Mouse (Mus musculus) adrenal gland (tissue): Measurements from ENCODE around the gene Rnf208.
"Not testable (repeated sequence)": the region's sequence is repeated elsewhere in the genome, so short reads cannot be mapped to it uniquely, and the experiment has no call there.

Source experiments
- intact Hi-C: fragments of 180-260 bp; cut with DNase I; formaldehyde crosslinking; loops from one replicate; pipeline ENCODE4 v1.15.1; 2025

Rnf208 gene

DNA sequence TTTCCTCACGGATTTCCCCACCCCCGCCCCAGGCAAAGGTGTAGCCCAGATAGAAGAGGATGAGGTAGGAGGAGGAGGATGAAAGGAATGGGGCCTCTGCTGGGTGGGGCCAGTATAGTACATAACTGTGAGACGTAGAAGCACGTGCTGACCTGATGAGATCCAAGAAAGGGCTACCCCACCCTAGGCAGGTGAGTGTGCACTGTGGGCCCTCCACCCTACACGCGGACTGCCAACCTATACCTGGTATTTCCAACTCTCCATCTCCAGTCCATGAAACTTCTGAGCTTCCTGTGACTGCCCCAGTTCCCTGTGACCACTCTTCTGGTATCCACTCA lies 648 bp upstream of the Rnf208 start:
- intact Hi-C loops, result no loop called here

DNA sequence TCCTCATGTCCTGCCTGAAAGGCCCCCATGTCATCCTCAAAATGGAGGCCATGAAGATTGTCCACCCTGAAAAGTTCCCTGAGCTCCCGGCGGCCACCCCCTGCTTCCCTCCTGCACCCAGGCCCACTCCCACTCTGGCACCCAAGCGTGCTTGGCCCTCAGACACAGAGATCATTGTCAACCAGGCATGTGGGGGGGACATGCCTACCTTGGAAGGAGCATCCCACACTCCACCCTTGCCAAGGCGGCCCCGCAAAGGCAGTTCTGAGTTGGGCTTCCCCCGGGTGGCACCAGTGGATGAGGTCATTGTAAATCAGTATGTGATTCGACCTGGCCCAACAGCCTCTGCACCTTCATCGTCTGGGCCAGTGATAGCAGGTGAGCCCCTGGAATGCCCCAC lies 1.3 kb downstream of the Rnf208 start:
- intact Hi-C loops, result no loop called here

DNA sequence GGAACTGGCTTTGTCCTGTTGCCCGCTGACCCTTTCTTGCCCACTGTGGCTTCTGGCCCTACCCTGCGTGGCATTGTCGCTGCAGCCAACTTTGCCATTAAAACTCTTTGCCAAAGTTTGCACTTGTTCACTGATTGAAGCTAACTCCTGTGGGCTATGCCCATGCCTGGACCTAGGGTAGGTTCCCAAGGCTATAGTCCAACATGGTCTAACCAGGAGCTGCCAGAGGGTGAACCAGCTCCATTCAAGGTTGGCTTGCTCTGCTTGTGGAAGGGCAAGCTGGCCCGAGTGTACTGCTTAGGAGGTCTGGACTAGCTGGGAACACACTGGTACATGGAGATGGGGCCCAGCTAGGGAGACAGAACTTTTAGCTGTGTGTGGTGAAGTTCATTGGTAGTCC lies 2.1 kb downstream of the Rnf208 start:
- intact Hi-C loops, result no loop called here

DNA sequence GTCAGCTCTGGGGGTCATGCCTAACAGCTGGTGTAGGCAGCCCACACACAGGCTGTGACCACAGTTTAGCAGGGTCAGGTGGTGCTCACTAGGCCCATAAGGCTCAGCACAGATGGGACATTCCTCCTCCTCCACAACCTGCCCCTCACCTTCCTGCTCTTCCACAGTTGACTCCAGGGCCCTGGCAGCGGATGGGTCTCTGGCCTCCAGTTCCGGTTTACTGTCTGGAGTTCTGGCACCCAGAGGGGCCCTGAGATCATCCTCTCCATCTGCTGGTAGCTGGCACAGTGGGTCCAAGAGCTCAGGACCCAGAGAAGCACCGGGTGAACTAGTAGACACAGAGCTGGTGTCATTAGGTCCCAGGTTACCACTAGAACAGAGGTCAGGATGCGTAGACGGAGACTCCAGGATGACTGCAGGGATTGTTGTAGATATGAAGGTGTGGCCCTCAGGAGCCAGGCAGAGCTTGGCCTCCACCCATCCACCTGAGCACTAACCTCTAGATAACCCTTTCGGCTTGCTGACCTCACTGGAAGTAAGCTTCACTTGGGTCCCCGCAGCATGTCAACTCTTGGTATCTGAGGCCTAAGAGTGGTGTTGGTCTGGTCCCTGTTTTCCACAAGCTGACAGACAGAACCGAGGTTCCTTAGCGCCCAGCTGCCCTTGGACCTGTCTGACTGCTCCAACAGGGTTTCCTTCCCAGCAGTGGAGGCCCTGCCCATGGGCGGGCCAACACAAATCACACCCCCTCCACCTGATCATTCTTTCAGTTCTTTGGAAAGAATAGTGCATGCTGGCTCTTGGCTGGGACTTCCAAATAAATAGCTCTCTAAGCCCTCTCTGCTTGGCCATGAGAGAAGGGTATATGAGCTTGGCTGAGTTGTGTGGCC lies 4.4 kb downstream of the Rnf208 start, which contains the start of gene AL732309.1:
Gene AL732309.1, minus strand, starts transcription at position 681 of the 890 bp plus-strand sequence.
- intact Hi-C loops, result no loop called here

DNA sequence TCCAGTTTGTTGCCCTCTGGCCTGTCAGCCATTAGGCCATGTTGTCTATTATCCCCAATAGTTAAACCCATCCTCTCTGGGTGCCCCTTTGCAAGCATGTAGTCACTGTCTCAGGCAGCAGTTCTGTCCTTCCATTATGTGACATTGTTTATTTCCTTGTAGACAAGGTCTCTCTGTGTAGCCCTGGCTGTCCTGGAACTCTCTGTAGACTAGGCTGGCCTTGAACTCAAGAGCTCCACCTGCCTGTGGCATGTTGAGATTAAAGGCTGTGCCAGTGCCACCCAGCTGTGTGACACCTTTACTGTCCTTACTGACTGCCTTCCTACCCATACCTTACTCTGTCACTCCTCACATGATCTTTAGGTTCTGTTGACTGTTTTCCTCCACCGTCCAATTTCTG lies 10.3 kb downstream of the Rnf208 start:
- intact Hi-C loops, result no loop called here

DNA sequence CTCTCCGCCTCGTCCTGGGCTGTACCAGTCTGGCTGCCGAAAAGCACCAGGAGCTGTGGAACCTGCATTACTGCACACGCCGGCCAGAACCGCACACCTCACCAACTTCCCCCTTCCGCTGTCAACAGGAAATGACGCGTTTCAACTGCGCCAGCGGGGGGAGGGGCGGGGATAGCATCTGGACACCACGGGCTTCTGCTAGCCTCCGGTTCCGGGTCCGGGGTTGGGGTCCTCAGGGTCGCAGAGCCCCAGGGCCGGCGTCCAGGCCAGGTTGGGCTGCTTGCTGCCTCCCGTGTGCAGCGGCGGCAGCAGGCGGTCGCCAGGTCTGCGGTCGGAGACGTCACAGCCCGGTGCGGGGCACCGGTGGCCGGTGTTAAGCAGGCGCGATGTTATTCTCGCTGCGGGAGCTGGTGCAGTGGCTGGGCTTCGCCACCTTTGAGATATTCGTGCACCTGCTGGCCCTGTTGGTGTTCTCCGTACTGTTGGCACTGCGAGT lies 13.3 kb downstream of the Rnf208 start, which contains the start of gene Tmem203:
Gene Tmem203, plus strand, starts transcription at position 156 of the 496 bp plus-strand sequence.
- intact Hi-C loops, result no loop called here

DNA sequence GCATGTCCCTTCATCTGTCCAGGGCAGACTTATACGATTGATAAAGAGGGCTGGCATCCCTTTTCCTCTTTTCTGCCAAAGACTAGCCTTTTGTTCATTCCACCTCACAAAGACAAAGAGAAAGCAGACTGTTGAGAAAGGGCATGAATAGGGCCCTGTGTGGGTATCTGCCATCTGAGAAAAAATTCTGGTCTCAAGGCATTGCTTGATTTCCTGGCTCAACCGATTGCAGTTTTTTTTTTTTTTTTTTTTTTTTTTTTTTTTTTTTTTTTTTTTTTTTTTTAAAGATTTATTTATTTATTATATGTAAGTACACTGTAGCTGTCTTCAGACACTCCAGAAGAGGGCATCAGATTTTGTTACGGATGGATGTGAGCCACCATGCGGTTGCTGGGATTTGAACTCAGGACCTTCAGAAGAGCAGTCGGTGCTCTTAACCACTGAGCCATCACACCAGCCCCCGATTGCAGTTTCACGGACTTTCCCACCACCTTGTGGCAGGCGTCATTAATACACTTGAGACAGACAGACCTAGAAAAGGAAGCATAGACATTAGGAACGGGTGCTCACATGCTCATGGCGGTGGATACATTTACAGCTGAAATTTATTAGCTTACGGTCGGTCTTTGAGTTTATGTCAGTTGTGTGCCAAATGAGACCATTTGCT lies 14.5 kb downstream of the Rnf208 start:
- intact Hi-C loops, result not testable (repeated sequence)

DNA sequence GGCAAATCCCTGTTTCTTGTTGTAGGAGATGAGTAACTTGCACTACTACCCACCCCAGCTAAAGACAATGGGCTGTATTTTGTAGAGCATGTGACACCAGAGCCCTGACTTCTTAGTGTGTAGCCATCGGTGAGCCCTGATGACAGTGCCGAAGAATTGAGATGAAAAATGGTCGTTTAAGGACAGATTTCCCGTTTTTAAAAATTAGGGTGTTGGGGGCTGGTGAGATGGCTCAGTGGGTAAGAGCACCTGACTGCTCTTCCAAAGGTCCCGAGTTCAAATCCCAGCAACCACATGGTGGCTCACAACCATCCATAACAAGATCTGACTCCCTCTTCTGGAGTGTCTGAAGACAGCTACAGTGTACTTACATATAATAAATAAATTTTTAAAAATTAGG lies 15.2 kb downstream of the Rnf208 start:
- intact Hi-C loops, result not testable (repeated sequence)

DNA sequence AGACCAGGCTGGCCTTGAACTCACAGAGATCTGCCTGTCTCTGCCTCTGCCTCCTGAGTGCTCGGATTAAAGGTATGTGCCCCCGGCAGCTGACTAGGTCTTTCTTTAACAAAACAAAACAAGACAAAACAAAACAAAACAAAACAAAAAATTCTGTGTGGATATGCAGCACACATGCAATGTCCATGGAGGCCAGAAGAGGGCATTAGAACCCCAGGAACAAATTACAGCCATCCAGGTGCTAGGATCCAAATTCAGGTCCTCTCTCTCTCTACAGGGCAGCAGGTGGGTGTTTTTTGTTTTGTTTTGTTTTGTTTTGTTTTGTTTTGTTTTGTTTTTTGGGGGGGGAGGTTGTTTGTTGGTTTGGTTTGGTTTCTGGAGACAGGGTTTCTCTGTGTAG lies 16.8 kb downstream of the Rnf208 start:
- intact Hi-C loops, result no loop called here

DNA sequence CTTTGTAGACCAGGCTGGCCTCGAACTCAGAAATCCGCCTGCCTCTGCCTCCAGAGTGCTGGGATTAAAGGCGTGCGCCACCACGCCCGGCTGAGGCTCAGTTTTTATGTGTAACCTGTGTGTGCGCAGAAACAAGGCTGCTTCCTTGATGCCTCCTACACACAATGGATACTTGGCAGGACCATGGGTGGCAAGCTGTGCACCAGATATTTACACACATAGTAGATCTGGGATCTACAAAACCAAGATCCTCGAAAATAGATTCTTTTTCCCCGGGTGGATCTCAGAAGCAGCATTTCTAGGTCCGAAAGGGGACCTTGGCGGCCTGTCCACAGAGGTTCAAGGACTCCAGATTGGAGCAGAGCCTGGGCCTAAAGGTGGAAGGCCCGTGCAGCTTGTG lies 19.8 kb downstream of the Rnf208 start:
- intact Hi-C loops, result no loop called here

DNA sequence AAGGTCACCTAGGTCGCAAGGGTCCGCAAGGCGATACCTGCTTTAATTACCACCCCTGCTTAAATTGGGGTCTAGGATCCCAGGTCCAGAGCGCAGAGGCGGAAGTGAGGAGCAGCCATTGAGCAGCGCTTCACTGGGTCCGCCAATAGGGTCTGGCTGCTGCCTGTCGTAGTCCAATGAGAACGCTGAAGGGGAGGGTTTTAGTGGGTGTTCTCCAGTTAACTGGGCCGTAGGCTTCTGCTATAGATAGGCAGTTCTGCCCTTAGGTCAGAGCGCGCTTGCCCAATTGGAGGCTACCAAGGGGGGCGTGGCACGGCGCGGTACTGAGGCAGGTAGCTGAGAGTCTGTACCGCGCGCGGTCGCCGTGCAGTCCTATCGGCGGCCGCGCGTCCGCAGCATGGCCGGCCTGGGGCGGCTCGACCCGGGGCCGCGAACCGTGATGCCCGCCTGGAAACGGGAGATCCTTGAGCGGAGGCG lies 20.3 kb downstream of the Rnf208 start, which contains the start of gene Tprn:
Gene Tprn, plus strand, starts transcription at position 328 of the 477 bp plus-strand sequence.
- intact Hi-C loops, result no loop called here

DNA sequence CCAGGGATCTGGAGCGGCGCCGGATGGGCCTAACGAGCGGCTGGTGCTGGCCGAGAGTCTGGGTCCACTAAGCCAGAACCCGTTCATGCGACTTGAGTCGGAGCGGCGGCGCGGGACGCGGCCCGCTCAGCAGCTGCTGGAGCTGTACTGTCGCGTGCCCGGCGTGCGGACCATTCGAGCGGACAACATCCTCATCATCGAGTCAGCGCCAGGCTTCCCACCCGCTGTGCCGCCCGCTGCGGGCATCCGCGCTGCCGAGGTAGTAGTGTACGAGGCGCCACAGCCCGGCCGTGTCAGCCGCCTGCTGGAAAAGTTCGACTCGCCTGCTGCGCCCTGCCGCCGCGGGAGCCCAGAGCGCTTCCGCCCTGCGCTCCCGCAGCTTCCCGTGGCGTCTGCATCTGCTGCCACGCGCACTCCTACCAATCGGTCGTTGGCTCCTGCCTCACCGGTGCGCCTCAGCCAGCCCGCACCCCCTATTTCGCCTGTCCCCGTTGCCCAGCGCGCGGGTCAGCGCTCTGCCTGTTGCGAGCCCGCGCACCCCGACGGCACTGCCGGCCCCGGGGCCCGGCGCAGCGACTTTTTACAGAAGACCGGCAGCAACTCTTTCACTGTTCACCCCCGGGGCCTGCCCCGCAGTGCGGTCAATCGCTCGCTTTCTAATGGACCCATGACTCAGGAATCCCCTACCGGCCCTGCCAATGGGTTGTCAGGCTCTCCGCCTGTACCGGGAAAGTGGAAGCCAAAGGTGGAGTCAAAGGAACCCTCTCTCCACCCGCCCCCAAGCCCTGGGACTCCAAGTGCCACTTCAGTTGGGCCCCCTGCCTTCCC lies 21.0 kb downstream of the Rnf208 start:
- intact Hi-C loops, result no loop called here

DNA sequence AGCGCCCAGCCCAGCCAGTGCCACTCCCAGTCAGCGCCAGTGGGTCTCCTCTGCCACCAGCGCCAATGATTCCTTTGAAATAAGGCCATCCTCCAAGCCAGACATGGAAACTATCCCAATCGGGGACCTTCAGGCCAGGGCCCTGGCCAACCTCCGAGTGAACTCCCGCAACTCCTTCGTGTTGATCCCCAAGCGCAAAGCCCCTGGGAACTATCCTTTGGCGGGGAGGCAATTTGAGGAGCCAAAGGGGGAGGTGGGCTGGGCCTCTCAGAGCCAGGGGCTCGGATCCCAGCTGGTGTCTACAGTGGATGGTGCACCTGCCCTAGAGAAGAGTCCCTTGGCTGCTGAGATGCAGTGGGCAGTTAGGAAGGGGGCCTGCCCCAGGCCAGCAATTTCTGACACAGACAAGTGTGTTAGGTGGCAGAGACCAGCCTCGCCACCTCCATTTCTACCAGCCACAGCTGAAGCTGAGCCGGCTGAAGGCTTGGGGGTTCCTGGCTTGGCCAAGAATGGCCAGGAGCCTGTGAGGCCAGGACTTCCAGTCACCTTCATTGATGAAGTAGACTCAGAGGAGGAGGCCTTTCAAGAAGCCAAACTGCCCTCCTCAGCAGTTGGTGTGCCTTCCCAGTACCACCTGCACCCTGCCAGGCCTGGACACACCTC lies 21.7 kb downstream of the Rnf208 start:
- intact Hi-C loops, result no loop called here

DNA sequence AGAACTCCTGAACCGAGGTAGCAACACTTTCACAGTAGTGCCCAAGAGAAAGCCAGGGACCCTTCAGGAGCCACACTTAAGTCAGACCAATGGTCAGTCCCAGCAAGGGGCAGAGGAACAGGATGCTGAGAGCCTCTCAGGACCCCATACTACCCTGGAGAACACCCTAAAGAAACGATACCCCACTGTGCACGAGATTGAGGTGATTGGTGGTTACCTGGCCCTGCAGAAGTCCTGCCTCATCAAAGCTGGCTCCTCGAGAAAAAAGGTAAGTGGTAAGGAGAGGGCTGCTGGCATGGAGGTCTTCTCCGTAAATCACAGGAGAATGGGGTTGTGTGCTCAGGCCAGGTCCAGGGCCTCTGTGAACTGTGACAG lies 22.2 kb downstream of the Rnf208 start:
- intact Hi-C loops, result no loop called here

DNA sequence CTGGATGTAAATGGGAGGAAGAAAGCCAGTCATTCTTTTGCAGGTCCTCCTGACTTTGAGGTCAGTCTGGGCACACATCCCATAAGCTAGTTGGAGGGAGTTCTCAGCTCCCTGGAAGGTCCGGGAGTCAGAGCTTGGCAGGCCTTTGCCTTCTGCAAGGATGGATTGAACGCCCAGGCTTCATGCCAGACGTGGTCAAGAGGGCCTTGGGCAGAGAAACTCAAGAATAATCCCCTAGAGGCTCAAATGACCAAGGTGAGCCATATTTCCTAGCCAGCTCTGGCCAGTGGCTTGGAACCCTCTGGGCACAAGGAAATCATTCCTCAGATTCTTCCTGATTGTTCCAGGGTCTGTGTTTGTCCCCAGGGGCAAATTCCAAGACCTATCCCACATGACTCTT lies 22.8 kb downstream of the Rnf208 start:
- intact Hi-C loops, result no loop called here

DNA sequence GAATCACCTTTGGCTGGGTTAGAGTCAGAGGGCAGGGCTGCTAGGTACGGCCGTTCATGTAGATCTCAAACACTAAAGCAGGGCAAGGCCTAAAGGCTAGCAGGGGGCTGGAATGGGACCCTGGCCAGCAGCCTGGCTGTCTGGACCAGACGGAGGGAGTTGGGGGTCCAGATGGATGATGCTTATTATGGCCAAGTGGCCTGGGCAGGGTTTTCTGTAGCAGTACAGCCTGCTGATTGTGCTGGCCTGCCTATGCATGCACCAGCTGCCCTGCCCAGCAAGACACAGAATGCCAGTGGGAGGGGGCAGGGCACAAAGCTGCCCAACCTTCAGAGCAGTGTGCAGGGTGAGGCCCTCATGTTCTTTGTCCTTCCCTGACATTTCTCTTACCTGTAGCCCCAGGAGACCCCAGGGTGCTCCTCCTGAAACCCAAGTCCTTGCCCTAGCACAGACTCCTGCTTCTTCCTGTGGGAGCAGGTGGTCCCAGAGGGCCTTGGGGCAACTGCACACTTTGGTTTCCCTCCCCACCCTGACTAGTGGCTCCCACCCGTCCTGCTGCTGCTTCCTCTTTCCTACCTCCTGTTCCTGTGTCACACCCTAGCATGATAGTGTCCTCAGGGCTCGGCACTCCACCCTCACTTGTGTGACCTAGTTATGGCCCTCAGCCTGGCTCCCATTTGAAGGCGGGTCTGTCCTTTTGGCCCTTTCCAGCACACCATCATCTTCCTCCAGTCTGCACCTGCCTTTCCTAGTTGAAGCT lies 24.0 kb downstream of the Rnf208 start:
- intact Hi-C loops, result no loop called here

DNA sequence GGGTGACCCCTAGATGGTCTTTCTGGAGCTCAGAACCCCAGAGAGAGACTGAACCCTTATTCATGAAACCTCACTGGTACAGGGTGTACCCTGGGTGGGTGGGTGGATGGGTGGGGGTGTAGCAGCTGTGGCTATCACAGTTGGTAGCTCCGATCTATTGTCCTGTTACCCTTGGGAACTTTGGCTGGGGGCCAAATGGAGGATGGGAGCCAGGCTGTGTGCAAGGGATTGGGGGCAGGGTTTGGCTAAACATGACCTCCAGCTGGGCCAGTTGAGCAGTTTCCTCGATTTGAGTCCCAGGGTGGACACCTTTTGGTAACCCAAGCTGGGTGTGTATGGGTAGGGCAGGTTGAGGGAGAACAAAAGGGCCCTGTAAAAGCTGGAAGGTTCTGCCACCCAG lies 24.7 kb downstream of the Rnf208 start:
- intact Hi-C loops, result no loop called here

DNA sequence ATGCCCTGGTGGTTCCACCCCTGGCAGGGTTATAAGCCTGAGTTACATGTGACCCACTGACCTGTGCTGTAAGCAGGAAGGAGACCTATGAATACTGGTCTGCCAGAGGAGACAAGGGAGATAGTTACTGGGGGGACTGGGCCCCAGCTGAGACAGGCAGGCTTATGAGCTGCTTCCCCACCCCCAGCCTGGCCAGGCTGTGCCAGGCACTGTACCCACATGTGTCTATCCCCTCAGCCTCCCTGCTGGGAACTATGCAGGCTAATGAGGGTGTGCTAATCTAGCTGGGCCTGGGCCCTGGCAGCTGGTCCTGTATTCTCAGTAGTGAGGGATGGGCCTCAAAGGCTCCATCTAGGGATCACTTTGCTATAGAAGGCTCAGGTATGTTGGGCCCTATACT lies 25.2 kb downstream of the Rnf208 start:
- intact Hi-C loops, result no loop called here

DNA sequence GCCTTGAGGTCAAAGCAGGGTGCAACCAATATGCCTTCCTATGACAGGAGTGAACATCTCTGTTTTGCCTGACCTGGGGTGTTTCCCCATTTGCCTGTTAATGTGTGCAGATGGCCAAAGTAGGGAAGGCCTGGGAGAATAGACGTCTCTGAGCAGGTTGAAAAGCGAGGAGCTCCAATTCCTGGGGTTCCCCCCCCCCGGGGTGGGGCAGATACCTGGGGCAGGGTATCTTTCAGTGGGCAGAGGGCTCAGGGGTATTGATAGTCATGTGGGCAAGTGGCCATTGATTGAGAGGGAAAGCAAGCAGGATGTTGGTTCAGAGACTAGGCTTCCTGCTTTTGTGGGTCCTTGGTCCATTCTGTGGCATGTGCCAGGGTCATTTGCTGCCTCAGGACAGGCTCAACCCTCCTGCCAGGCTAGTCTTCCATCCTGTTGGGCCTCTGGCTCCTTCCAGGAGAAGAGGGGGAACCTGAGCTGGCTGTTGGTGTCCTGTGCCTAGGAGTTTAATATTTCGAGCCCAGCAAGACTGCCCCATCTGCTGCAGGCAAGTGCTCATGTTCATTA lies 25.8 kb downstream of the Rnf208 start:
- intact Hi-C loops, result no loop called here
